Mouse (Mus musculus): ENCODE measurements around the gene Rflnb.

- TF ChIP-seq CTCF (conservative IDR thresholded peaks at IDR 0.05; ENCODE audit: low read length), result no peak
- TF ChIP-seq NANOG (IDR thresholded peaks at IDR 0.05; ENCODE audit: borderline replicate concordance, low read length), result no peak
Observed at GRCm38 (mm10) chr11:76040106-76040505, 12.5 kb upstream of the Rflnb start.
